Mouse (Mus musculus) right cerebral cortex, adult 18-20 months (tissue): ENCODE measurements around the gene Sox15.
A peak's percentile ranks its signal among the peaks of the same experiment; 100 is the strongest.
"Not testable (repeated sequence)": the region's sequence is repeated elsewhere in the genome, so short reads cannot be mapped to it uniquely, and the experiment has no call there.

Experiments used
- DNase-seq: peaks from one replicate; pipeline ENCODE4 v3.0.0; 2022; ENCODE audit warnings: mixed read lengths

Sox15 gene

GRCm38 (mm10) chr11:69655264-69656064, at the start of gene Sox15:
Sox15 (plus strand) TSS chr11:69655314.
- DNase-seq = peak; percentile 65

GRCm38 (mm10) chr11:69605726-69606490, 49.2 kb upstream of the Sox15 start, which contains the start of gene Atp1b2:
Atp1b2 (minus strand) TSS chr11:69605942.
- peak; percentile 83 for DNase-seq

GRCm38 (mm10) chr11:69606491-69606795, 48.7 kb upstream of the Sox15 start:
- no peak for DNase-seq

- no peak for DNase-seq
Measured at GRCm38 (mm10) chr11:69606832-69607231, 48.3 kb upstream of the Sox15 start.

GRCm38 (mm10) chr11:69608525-69608924, 46.6 kb upstream of the Sox15 start:
- no peak for DNase-seq

GRCm38 (mm10) chr11:69609416-69609815, 45.7 kb upstream of the Sox15 start:
- no peak for DNase-seq

GRCm38 (mm10) chr11:69610899-69611298, 44.2 kb upstream of the Sox15 start:
- DNase-seq = no peak

GRCm38 (mm10) chr11:69613553-69614256, 41.4 kb upstream of the Sox15 start:
- DNase-seq = peak; percentile 71

GRCm38 (mm10) chr11:69614257-69614588, 40.9 kb upstream of the Sox15 start:
- DNase-seq = not testable (repeated sequence)

- no peak for DNase-seq
Measured at GRCm38 (mm10) chr11:69616781-69617180, 38.3 kb upstream of the Sox15 start.

- DNase-seq = no peak
Measured at GRCm38 (mm10) chr11:69617805-69618204, 37.3 kb upstream of the Sox15 start, which contains the start of gene Shbg. Shbg (minus strand) TSS chr11:69617905.

- DNase-seq = no peak
Measured at GRCm38 (mm10) chr11:69620394-69621081, 34.6 kb upstream of the Sox15 start.

- no peak for DNase-seq
Measured at GRCm38 (mm10) chr11:69621571-69622268, 33.4 kb upstream of the Sox15 start, which contains the start of gene Sat2. Sat2 (plus strand) TSS chr11:69622024.

GRCm38 (mm10) chr11:69622406-69622805, 32.7 kb upstream of the Sox15 start:
- no peak for DNase-seq

- DNase-seq = no peak
Measured at GRCm38 (mm10) chr11:69623006-69623405, 32.1 kb upstream of the Sox15 start.

- DNase-seq = not testable (repeated sequence)
Measured at GRCm38 (mm10) chr11:69624339-69624738, 30.8 kb upstream of the Sox15 start.

- DNase-seq = peak; percentile 69
Measured at GRCm38 (mm10) chr11:69628286-69628685, 26.8 kb upstream of the Sox15 start.

GRCm38 (mm10) chr11:69629802-69630201, 25.3 kb upstream of the Sox15 start:
- DNase-seq = no peak

GRCm38 (mm10) chr11:69632284-69633089, 22.6 kb upstream of the Sox15 start, which contains the start of gene Fxr2:
Fxr2 (plus strand) TSS chr11:69632990.
- peak; percentile 100 for DNase-seq

GRCm38 (mm10) chr11:69633128-69633866, 21.8 kb upstream of the Sox15 start:
- no peak for DNase-seq
